Mouse (Mus musculus) lung, embryonic 16.5 days (tissue): Measurements from ENCODE around the gene Rbpj. TPM values are rescaled to one million over a fixed set of nuclear protein-coding genes. Genes with fewer than 3 reads are reported as not detected.

Experiments used
- ATAC-seq: fragments of 200-750 bp; cut with Nextera tagmentation; 2 replicates; pipeline ENCODE4 v1.8.0; 2017; ENCODE audit warnings: low read depth, mild to moderate bottlenecking, moderate library complexity
- H3K27ac ChIP-seq: fragments of 300-500 bp; sonication (generic); 2 replicates; pipeline ENCODE4 v1.5.1; 2014; ENCODE audit warnings: mild to moderate bottlenecking, control low read depth, low read length
- H3K27me3 ChIP-seq: fragments of 300-500 bp; sonication (generic); 2 replicates; pipeline ENCODE4 v1.6.1; 2014; ENCODE audit warnings: low read depth, low read length, mixed read lengths; ENCODE audit not compliant: control insufficient read depth, insufficient read depth
- H3K36me3 ChIP-seq: fragments of 300-500 bp; sonication (generic); 2 replicates; pipeline ENCODE4 v1.6.1; 2014; ENCODE audit warnings: low read length; ENCODE audit not compliant: control insufficient read depth, insufficient read depth
- H3K4me1 ChIP-seq: fragments of 300-500 bp; sonication (generic); replicated peaks from 2 replicates; pipeline ENCODE4 v1.6.1; 2014; ENCODE audit warnings: low read length, mixed read lengths; ENCODE audit not compliant: control insufficient read depth, insufficient read depth
- H3K4me2 ChIP-seq: fragments of 300-500 bp; sonication (generic); 2 replicates; pipeline ENCODE4 v1.6.1; 2014; ENCODE audit warnings: low read depth, low read length, control low read depth
- H3K4me3 ChIP-seq: fragments of 300-500 bp; sonication (generic); 2 replicates; pipeline ENCODE4 v1.5.1; 2014; ENCODE audit warnings: mild to moderate bottlenecking, low read length, control low read depth
- H3K9ac ChIP-seq: fragments of 300-500 bp; sonication (generic); 2 replicates; pipeline ENCODE4 v1.6.1; 2014; ENCODE audit warnings: low read length, control low read depth
- H3K9me3 ChIP-seq: fragments of 300-500 bp; sonication (generic); 2 replicates; pipeline ENCODE4 v1.6.1; 2016; ENCODE audit warnings: low read length; ENCODE audit not compliant: control insufficient read depth
- WGBS: fragments of 180-500 bp; shearing (Covaris S2); extraction: QIAGEN DNeasy Blood & Tissue Kit; methylation state at CpG from one replicate; pipeline ENCODE4 v1.1.7; 2014; 5-methylcytosine and 5-hydroxymethylcytosine counted together
- polyA plus RNA-seq: library from polyadenylated mRNA; unstranded; fragments of >200 nt; fragmentation: Nextera tagmentation; extraction: Ambion mirVana; gene quantifications from 2 replicates; pipeline ENCODE4 v1.2.1, GENCODE M21; 2015

The Rbpj gene
- polyA plus RNA-seq: 38.1 and 42.4 TPM in 2 replicates

GRCm38 (mm10) chr5:53465883-53466282 lies at the start of gene Rbpj:
TSS of gene Rbpj (plus strand) at chr5:53466152.
- no peaks in the 10 kb centered on the region for H3K9me3 ChIP-seq
- H3K4me2 ChIP-seq: no peak within 1 kb of the TSS
- peaks cover 34% of the 10 kb centered on the region for H3K4me1 ChIP-seq
- no peak within 1 kb of the TSS for H3K9ac ChIP-seq
- ATAC-seq: no peak
- no peaks in the 10 kb centered on the region for H3K27me3 ChIP-seq
- peak within 1 kb of the TSS; percentile 52 for H3K27ac ChIP-seq
- no peaks in the 10 kb centered on the region for H3K36me3 ChIP-seq
- H3K4me3 ChIP-seq: no peak within 1 kb of the TSS
- WGBS: 88% methylated on average over 9 of the region's 9 CpGs

GRCm38 (mm10) chr5:53420777-53421176 lies 45.2 kb upstream of the Rbpj start:
- Histone ChIP-seq H3K27ac (no peak overlapping the region), H3K27me3 (no peaks in the 10 kb centered on the region), H3K4me2 (no peak overlapping the region), H3K4me3 (no peak overlapping the region), H3K4me1 (no peaks in the 10 kb centered on the region), H3K9me3 (no peaks in the 10 kb centered on the region), H3K9ac (no peak overlapping the region), H3K36me3 (no peaks in the 10 kb centered on the region)
- ATAC-seq: no peak
- whole genome bisulfite sequencing: 71% methylated on average over 1 of the region's 1 CpGs

- Histone ChIP-seq H3K36me3 (no peaks in the 10 kb centered on the region), H3K4me3 (no peak overlapping the region), H3K9me3 (no peaks in the 10 kb centered on the region), H3K27ac (no peak overlapping the region), H3K27me3 (no peaks in the 10 kb centered on the region), H3K9ac (no peak overlapping the region), H3K4me1 (no peaks in the 10 kb centered on the region), H3K4me2 (no peak overlapping the region)
- no peak for ATAC-seq
- WGBS: 49% methylated on average over 4 of the region's 4 CpGs
Measured at GRCm38 (mm10) chr5:53421291-53421690, 44.7 kb upstream of the Rbpj start.

- H3K27ac ChIP-seq: no peak overlapping the region
- 73% methylated on average over 4 of the region's 4 CpGs for WGBS
- ATAC-seq: no peak
Measured at GRCm38 (mm10) chr5:53427411-53427810, 38.5 kb upstream of the Rbpj start.

DNA sequence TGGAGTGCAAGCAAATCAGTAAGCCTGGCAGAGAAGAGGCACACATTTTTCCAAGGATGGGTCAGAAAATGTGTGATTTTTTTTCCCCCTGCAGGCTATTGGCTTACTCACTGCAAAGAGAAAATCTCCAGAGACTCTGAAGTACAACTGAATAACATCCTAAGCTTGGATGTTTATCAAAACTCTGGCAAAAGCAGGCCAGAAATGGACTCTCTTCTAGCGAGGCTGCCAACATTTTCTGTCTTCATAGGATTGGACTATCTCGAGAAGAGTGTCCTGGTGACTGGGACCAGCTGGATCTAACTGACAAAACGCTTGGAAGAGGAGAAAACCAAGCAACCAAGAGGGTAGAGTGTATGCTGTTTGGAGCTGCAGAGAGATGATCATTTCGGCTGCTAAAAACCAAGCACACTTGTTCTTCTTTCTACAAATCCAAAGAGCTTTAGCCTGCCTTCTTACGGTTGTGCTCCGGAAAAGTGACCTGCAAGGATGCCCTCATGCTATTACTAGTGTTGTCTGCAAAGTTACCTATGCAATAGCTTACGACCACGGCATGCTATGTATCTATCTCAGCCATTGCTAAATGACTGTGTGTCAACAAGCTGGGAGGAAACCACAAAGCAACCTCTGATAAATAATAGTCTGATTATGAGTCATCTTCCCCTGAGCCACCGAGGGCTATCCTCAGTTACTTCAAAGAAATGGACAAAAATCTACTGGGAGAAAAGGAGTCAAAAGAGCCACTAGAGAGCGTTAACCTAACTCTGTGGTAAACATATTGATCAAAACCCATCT lies 36.1 kb upstream of the Rbpj start:
- H3K36me3 ChIP-seq: no peaks in the 10 kb centered on the region
- no peak overlapping the region for H3K4me2 ChIP-seq
- WGBS: 42% methylated on average over 10 of the region's 10 CpGs
- no peaks in the 10 kb centered on the region for H3K9me3 ChIP-seq
- H3K9ac ChIP-seq: no peak overlapping the region
- peak; percentile 93 for ATAC-seq
- peak overlapping the region; percentile 74 for H3K27ac ChIP-seq
- H3K4me1 ChIP-seq: peaks cover 5% of the 10 kb centered on the region; the same call in 1 of the 2 replicates
- H3K4me3 ChIP-seq: no peak overlapping the region
- no peaks in the 10 kb centered on the region for H3K27me3 ChIP-seq

More at GRCm38 (mm10) chr5:53427411-53427810, 38.5 kb upstream of the Rbpj start:
- Histone ChIP-seq H3K36me3 (no peaks in the 10 kb centered on the region), H3K4me3 (no peak overlapping the region), H3K4me2 (no peak overlapping the region), H3K27me3 (no peaks in the 10 kb centered on the region), H3K9ac (no peak overlapping the region), H3K9me3 (no peaks in the 10 kb centered on the region), H3K4me1 (peaks cover 5% of the 10 kb centered on the region; the same call in 1 of the 2 replicates)

GRCm38 (mm10) chr5:53432451-53432850 lies 33.5 kb upstream of the Rbpj start:
- no peak for ATAC-seq
- no peaks in the 10 kb centered on the region for H3K9me3 ChIP-seq
- H3K36me3 ChIP-seq: no peaks in the 10 kb centered on the region
- H3K27me3 ChIP-seq: no peaks in the 10 kb centered on the region
- no peak overlapping the region for H3K4me2 ChIP-seq
- H3K27ac ChIP-seq: no peak overlapping the region
- WGBS: 82% methylated on average over 4 of the region's 4 CpGs
- H3K4me1 ChIP-seq: peaks cover 5% of the 10 kb centered on the region; the same call in 1 of the 2 replicates
- no peak overlapping the region for H3K9ac ChIP-seq
- H3K4me3 ChIP-seq: no peak overlapping the region

GRCm38 (mm10) chr5:53436905-53437632 lies 28.9 kb upstream of the Rbpj start:
- no peak overlapping the region for H3K9ac ChIP-seq
- no peaks in the 10 kb centered on the region for H3K36me3 ChIP-seq
- no peaks in the 10 kb centered on the region for H3K27me3 ChIP-seq
- ATAC-seq: no peak
- H3K27ac ChIP-seq: no peak overlapping the region
- H3K9me3 ChIP-seq: no peaks in the 10 kb centered on the region
- no peak overlapping the region for H3K4me3 ChIP-seq
- no peak overlapping the region for H3K4me2 ChIP-seq
- H3K4me1 ChIP-seq: peaks cover 7% of the 10 kb centered on the region
- 62% methylated on average over 6 of the region's 6 CpGs for WGBS

- no peak overlapping the region for H3K9ac ChIP-seq
- peaks cover 7% of the 10 kb centered on the region for H3K4me1 ChIP-seq
- H3K36me3 ChIP-seq: no peaks in the 10 kb centered on the region
- H3K4me3 ChIP-seq: no peak overlapping the region
- H3K27ac ChIP-seq: no peak overlapping the region
- ATAC-seq: 0 out of 2 replicates have a peak, but pooled peaks have one; percentile 27
- H3K27me3 ChIP-seq: no peaks in the 10 kb centered on the region
- WGBS: 62% methylated on average over 4 of the region's 4 CpGs
- no peaks in the 10 kb centered on the region for H3K9me3 ChIP-seq
- no peak overlapping the region for H3K4me2 ChIP-seq
Measured at GRCm38 (mm10) chr5:53437767-53438166, 28.2 kb upstream of the Rbpj start.

DNA sequence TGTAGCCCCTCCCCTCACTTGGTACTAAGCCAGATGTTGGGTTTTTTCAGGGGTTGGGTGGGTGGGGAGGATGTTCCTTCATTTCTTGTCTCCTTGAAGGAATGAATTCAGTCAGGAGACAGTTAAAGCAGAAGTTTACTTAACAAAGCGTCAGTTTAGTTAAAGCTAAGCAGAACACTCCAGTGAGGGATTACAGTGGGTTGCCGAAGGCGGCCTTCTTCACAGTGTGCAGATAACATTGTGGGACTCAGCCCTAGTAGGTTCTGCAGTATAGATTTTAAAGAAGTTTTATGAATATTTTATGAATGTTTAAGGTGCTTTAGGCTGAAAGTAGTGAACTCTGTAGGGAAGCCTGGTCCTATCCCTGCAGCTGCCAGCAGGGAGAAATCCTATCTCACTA lies 27.7 kb upstream of the Rbpj start:
- H3K9ac ChIP-seq: no peak overlapping the region
- H3K9me3 ChIP-seq: no peaks in the 10 kb centered on the region
- 0 out of 2 replicates have a peak, but pooled peaks have one; percentile 39 for ATAC-seq
- H3K4me2 ChIP-seq: no peak overlapping the region
- peaks cover 7% of the 10 kb centered on the region for H3K4me1 ChIP-seq
- no peak overlapping the region for H3K4me3 ChIP-seq
- H3K27ac ChIP-seq: 0 out of 2 replicates have a peak overlapping the region, but pooled peaks have one; percentile 5
- no peaks in the 10 kb centered on the region for H3K36me3 ChIP-seq
- H3K27me3 ChIP-seq: no peaks in the 10 kb centered on the region
- whole genome bisulfite sequencing: 22% methylated on average over 3 of the region's 3 CpGs
